Mouse (Mus musculus) kidney, postnatal 14 days (tissue): ENCODE data around the gene Tmprss7.

Experiments
- DNase-seq: peaks from one replicate; pipeline ENCODE4 v3.0.0; 2022; ENCODE audit warnings: mixed read lengths

The Tmprss7 gene

GRCm38 (mm10) chr16:45693558-45693957 lies at the start of gene Tmprss7:
Tmprss7 (minus strand) TSS chr16:45693658.
- DNase-seq: no peak

DNA sequence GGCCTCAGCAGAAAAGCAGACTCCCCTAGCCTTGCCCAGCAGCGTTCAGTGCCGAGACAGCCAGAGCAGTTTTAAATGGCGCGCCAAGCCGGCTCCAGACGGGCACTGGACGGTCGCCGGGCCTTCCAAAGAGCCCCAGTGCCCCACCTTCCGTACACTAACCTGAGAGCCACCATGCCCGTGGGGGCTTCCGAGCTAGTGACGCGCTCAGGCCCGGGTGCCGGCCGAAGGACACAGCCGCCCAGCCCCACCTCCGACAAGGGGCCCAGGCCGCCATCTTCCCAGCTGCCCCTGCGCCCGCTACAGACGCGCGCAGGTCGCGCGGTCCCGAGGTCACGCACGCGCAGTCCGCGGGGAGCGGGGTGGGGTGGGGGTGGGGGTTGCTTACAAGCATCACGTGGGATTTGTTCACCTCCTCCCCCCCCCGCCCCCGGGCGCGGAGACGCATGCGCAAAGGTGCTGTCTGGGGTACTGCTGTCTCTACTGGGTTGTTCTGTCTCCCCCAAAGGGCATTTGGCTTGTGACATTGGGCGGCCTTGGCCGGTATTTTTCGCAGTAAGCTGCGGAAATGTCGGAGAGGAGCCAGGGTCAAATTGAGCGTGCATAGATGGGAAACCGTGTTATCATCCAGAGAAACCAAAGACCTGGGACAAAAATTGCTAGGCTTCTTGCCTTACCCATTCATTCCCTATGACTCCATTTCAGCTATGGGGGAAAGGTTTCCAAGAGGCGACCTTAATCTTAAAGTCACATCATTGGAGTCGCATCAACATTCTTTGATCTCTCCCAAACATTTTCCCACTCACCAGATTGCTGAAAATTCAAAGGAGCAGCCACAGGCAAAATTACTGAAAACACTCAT lies 49.4 kb upstream of the Tmprss7 start, which contains the start of gene Abhd10:
TSS of gene Abhd10 (minus strand) at position 341 of the 862 bp plus-strand sequence.
- DNase-seq: peak; percentile 97

DNA sequence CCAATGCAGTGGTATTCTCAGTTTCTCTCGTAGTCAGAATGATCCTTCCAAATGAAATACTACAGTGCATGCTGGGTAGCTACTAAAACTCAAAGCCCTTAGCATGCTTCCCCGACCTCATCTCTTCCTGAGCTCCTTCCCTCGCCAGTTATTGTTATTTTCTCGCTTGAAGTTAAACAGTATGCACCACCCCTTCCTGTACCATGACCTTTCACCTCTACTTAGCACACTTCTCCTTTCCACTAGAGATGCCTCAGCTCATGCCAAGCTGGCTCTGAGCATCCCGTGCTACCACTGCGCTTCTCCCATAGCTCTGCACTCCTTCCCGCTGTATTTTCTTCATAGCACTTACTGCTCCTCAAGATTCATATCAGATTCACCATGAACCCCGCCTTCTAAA lies 44.4 kb upstream of the Tmprss7 start:
- DNase-seq: no peak

DNA sequence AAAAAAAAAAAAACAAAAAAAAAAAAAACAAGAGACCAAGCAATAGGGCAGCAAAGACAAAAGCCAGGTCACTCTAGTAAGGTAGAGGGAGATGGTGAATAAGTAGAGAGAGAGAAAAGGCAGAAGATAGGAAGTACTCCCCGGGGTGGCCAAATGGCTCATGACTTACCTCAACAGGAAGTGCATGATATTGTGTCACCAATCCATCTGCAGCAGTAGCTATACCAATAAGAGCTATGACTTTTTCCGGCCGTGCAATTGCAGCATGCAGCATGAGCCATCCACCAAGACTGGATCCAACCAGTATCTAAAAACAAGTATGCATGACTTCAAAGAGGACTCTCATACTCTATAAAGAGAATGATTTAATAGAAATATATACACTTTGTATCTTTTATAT lies 43.3 kb upstream of the Tmprss7 start:
- no peak for DNase-seq

DNA sequence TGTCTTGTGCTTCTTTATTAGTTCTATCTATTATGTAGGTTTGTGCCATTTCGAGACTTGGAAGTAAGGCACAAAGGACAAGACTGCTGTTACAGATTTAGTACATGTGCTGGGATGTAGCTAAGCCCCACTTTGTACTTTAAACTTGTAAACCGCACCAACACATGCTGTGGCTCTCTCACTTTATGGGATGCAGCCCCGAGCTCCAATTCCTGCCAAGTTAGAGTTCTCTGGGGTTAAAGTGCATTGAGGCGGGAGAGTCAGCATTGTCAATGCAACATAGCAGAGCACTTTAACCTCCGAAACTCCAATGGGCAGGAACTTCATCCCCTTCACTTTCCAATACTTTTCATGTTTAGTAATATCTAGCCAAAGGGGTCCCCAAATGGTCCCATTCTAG lies 35.7 kb upstream of the Tmprss7 start:
- peak; percentile 62 for DNase-seq

- DNase-seq: no peak
Observed at GRCm38 (mm10) chr16:45724742-45725102, 31.3 kb upstream of the Tmprss7 start.

- peak; percentile 22 for DNase-seq
Observed at GRCm38 (mm10) chr16:45724061-45724741, 30.7 kb upstream of the Tmprss7 start, which contains the start of gene Tagln3. Tagln3 (minus strand) TSS chr16:45724608.

GRCm38 (mm10) chr16:45723172-45723901 lies 29.9 kb upstream of the Tmprss7 start:
- no peak for DNase-seq

- no peak for DNase-seq
Observed at GRCm38 (mm10) chr16:45722460-45722951, 29.0 kb upstream of the Tmprss7 start.

DNA sequence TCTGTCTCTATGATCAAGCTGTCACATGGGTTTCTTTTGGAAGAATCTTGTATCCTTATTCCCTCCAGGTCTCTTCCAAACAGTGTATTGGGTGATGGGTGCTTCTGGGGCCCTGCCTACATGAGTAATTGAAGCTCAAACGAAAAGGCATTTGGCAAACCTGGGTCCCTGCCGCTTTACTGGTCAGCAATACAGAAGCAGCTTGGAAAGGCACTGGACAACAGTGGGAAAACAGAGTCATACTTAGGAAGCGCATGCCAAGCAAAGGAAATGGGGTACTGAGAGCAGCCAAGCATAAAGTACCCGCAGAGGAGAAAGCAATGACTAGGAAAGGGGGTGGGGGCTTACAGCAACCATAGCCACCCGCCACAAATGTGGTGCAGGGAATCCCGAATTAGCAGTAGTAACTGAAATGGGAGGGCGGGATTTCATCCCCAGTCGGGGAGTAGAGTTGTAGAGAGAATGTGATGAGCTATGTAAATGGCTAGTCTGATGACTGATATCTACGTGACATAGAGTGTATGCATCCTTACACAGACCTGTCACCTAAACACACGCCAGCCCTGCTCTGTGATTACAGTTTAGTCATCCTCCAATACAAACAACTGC lies 26.7 kb upstream of the Tmprss7 start:
- no peak for DNase-seq

DNA sequence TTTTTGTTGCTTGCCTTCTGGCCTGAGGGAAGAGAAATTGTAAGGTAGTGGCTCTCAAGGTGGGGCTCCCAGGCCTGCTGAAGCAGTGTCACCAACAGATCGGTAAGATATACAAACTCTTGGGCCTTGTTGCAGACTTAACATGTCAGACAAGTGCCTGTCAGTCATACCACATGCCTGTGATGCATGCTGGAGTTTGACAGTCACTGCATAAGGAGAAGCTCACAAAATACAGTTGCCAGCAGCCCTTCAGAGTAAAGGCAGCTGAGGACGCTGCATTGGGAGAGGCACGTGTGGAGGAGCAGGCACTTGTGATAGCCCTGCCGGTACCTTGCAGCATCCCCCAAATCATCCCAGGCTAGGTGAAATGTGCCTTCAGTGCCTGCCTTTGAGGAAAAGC lies 24.8 kb upstream of the Tmprss7 start:
- DNase-seq: no peak

DNA sequence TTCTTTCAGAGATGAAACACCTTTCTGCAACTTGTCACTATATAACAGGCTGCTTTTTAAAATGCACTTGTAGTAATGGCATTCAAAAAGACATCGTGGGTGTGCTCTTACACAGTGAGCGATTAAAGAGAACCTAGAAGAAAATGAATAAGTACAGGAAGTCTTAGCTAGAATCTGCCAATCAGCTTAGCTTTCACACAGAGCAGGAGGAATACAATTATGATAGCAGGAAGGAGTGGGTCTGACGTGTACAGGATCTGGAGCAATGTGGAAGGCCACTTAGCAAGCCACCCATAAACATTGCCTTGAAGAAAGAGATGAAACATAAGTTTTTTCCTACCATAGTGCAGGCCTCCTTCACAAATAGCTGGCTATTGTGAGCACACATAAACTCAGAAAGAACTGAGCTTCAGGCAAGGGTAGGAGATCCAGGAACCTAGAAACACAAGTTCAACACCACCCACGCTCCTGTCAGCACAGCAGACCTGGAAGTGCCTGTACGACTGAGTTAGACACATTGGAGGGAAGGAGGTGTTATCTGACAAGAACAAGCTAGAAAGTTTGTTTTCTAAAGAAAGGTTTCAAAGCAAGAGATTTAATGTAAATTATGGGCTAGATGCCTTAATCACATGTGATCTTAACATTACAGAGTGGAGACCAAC lies 21.2 kb upstream of the Tmprss7 start:
- no peak for DNase-seq

DNA sequence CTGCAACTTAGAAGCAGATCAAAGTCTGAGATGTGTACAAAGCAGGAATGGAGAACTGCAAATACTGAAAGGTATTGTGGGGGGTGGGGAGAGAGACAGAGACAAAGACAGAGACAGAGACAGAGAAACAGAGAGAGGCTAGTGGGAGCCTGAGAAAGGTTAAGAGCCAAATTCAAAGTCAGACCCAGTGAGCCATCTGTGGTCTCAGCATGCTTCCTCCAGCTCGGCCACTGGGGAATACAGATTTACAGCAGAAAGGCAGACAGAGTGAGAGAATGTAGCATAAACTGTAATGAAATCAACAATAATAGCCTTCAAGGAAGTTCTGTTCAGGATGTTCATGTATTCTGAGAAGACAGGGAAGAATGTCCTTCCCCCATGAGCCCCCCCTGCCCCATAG lies 20.4 kb upstream of the Tmprss7 start:
- DNase-seq: no peak

- DNase-seq: no peak
Observed at GRCm38 (mm10) chr16:45713261-45713660, 19.8 kb upstream of the Tmprss7 start.

DNA sequence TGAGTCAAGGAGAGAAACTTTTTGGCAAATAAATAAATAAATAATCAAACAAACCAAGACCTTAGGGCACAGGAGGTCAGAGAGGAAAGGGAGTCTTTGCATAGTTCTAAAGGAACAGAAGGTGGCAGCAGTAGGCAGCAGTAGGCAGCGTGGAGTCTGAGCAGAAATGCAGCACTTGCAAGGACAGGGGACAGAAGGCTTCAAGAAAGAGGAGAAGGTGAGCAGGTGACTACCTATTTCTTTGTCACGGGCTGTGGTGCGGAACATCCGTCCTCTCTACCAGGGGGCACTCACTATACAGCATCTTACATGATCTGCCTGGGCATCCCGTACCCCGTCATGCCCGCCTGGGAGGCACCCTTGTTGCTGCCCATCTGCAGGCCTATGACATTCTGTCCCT lies 17.8 kb upstream of the Tmprss7 start:
- peak; percentile 20 for DNase-seq

- no peak for DNase-seq
Observed at GRCm38 (mm10) chr16:45699301-45699700, 5.8 kb upstream of the Tmprss7 start.

- no peak for DNase-seq
Observed at GRCm38 (mm10) chr16:45697996-45698395, 4.5 kb upstream of the Tmprss7 start.

DNA sequence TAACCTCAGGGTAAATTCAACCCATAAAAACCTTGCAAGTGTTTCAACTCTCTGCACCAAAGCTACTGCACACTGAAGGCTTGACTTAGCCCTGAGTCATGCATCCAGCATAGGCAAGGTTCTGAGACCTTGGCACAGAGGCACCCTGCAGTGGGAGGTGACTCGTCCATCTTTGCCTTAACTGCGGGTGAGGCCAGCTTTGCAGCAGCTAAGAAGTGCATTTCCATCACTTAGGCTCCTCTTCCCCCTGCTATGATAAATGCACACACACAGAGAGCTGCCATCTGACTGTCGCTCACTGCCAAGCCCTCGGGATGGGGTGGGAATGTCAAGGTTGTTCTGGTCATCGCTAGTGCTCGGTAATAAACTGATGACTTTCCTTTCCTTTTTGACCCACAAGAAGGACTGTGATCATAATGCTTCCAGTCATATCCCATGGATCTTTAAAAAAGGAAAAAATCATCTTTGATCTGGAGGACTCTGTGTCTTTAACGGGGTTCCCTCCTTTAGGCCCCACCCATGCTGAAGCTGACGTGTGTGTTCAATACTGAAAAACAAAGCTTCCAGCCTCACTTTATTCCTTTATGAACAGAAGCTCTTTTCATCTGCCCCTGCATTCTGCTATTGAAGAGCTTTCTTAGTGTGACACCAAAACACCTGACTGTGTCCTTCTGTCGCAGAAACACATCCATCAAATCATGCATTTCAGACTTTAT lies 2.1 kb upstream of the Tmprss7 start:
- DNase-seq: no peak

DNA sequence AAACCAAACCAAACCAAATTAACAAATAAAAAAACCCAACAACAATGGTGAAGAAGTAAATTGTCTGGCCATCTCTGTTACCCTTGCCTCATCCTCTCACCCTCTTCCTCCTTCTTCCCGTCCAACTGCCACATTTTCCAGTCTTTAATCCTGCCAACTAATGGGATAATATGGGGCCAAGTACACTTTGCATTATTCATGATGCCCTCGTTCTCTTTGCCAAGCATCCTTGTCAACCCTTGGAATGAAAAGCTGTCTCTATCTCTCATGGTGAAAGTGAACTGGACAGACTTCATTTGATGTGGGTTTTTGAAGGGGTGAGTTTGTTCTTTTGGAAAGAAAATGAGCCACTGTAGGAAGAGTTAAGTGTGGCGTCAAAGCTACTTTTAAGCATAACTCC lies 607 bp downstream of the Tmprss7 start:
- no peak for DNase-seq

DNA sequence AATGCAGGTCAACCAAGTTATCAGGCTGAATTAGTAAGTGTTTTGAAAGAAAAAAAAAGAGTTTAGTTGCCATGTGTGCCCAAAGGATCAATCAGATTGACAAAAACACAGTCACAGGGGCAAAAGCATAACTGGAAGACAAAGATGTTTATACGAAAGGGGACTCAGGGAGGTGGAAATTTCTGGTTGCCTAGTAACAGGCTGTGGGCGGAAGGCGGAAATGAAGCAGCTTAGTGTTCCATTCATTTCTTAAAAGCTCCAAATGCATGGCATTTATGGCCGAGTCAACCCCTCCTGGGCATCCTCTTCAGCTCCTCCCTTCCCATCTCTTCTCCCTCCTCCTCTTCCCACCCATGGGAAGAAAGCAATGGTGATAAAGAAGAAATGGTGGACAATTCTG lies 3.3 kb downstream of the Tmprss7 start:
- DNase-seq: no peak

- DNase-seq: no peak
Observed at GRCm38 (mm10) chr16:45686833-45687232, 6.6 kb downstream of the Tmprss7 start.

- DNase-seq: no peak
Observed at GRCm38 (mm10) chr16:45685295-45685694, 8.2 kb downstream of the Tmprss7 start.
